In genomic region chr4:27945351-27945750, GRCm38 (mm10) we compare ENCODE assay signal across 20 mouse cellular contexts.
"Had no signal": no experiment of that assay in that cellular context is flagged by ENCODE, and none has a peak within 500 bp of the region (broad histone marks: within the 10 kb centered on the region; RNA-seq: fewer than 3 reads in every experiment).

No protein-coding gene starts in this region.

- H3K4me1 ChIP-seq: limb, embryonic 12.5 days; limb, embryonic 15.5 days; neural tube, embryonic 12.5 days; neural tube, embryonic 15.5 days had no signal

- DNase-seq: kidney, adult 9 months; kidney, postnatal 14 days; kidney, postnatal 4 days; left cerebral cortex, postnatal 4 days; liver, postnatal 0 days; lung, embryonic 14.5 days; right cerebral cortex, adult 18-20 months; right cerebral cortex, postnatal 14 days; right cerebral cortex, postnatal 4 days; thymus, adult 2 months; thymus, postnatal 25 days had no signal

- H3K9ac ChIP-seq: limb, embryonic 12.5 days; limb, embryonic 15.5 days; liver, embryonic 14.5 days; liver, postnatal 0 days; lung, embryonic 14.5 days; neural tube, embryonic 12.5 days; neural tube, embryonic 15.5 days had no signal

- H3K4me3 ChIP-seq: limb, embryonic 12.5 days; limb, embryonic 15.5 days; neural tube, embryonic 12.5 days; neural tube, embryonic 15.5 days had no signal

- H3K4me2 ChIP-seq: limb, embryonic 12.5 days; limb, embryonic 15.5 days; liver, embryonic 11.5 days; lung, embryonic 14.5 days; neural tube, embryonic 12.5 days; neural tube, embryonic 15.5 days had no signal

- H3K36me3 ChIP-seq: limb, embryonic 12.5 days; limb, embryonic 15.5 days; neural tube, embryonic 12.5 days; neural tube, embryonic 15.5 days had no signal

- H3K27me3 ChIP-seq: limb, embryonic 12.5 days; limb, embryonic 15.5 days; neural tube, embryonic 12.5 days; neural tube, embryonic 15.5 days had no signal

- H3K27ac ChIP-seq: limb, embryonic 12.5 days; limb, embryonic 15.5 days; liver, embryonic 14.5 days; macrophage; neural tube, embryonic 12.5 days; neural tube, embryonic 15.5 days; stomach, postnatal 0 days had no signal

- H3K9me3 ChIP-seq: limb, embryonic 12.5 days; limb, embryonic 15.5 days; neural tube, embryonic 12.5 days; neural tube, embryonic 15.5 days had no signal

- ATAC-seq: liver, postnatal 0 days; lung, postnatal 0 days had no signal
